Mouse (Mus musculus) stomach, postnatal 0 days (tissue): Measurements from ENCODE around the gene Gata5.

Experiments
- CTCF ChIP-seq: IDR thresholded peaks from 2 replicates; pipeline ENCODE4 v1.5.1; 2016; ENCODE audit warnings: antibody characterized with exemption, low read depth, mild to moderate bottlenecking, moderate library complexity
- EP300 ChIP-seq: optimal IDR thresholded peaks from 2 replicates; pipeline ENCODE3; 2016; ENCODE audit warnings: antibody characterized with exemption

DNA sequence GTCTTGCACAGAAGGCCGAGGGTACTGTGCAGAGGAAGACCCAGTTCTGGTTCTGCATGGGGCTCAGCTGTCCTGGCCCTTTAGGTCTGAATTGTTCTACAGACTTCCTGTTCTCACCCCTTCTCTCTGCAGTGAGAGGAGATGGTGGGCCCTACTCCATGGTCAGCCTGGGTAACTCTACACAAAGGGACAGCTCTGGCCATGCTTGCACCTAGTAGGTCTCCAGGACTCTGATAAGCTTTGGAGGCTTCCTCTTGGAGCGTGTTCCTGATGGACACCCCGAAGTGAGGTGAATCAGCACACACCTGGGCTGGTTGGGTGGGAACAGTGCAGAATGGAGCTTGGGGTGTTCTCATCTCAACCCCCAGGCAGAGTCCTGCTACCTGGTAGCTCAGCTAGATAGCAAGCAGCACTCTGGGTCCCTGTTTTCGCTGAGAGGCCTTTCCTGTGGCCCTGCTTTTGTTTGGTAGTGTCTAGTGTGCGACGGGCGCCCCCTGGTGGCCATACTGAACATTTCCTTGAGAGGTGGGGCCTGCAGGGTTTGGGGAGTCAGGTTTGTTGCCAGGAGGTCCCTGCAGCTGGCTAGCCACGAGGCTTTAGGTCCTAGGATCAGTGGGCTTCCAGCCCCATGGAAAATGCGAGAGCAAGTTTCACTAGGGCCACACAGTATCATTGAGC lies 12.5 kb upstream of the Gata5 start:
- TF ChIP-seq EP300 (no peak), CTCF (peak; percentile 98)
